Mouse (Mus musculus) bone marrow macrophage, adult 2 months (primary cell): Measurements from ENCODE around the gene Atg5.

Experiments
- CTCF ChIP-seq: IDR thresholded peaks from 2 replicates; pipeline ENCODE4 v1.5.1; 2012; ENCODE audit warnings: low read depth, mild to moderate bottlenecking, low read length, moderate library complexity
- POLR2A ChIP-seq: IDR thresholded peaks from 2 replicates; pipeline ENCODE4 v1.6.1; 2012; ENCODE audit warnings: mild to moderate bottlenecking, low read depth, low read length, borderline replicate concordance

DNA sequence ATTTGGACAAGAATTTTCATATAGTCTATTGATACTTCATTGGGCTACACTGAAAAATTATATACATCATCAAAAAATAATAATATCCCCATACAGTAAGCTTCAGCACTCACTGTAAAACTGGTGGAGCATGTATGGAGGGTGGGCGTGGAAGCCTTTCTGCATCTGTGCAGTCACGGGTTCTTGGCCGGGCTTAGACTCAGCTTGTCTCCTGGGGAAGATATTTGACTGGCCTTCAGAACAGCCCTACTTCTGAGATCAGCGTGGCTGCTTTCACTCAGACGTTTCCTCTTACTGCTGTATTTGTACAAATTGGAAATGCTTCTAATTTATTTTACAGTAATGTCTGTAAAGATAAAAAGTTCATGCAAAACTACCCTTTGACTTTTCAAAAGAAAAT lies 71.2 kb downstream of the Atg5 start:
- no peak for TF ChIP-seq CTCF
- no peak for TF ChIP-seq POLR2A
